Mouse (Mus musculus): ENCODE results near the gene Shisa2.

DNA sequence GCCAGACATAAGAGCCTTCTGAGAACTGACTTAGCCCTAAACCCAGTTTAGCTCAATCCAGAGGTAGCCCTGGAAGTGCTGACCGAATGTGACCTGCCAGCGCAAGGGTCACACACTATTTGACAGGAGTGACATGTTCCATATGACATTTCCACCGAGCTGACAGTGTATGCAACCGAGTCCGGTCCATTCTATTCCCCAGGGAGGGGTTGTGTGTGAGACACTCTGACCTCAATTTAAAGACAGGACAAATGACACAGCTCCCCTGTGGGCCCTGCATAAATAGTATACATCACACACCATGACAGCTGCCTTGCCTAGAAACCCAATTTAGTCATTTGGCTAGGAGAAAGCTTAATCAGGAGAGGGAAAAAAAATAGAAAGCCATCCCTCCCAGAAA, 16.7 kb downstream of the Shisa2 start:
- TF ChIP-seq CTCF (IDR thresholded peaks at IDR 0.05; ENCODE audit: extremely low read depth, insufficient read depth, low read length) = no peak
- TF ChIP-seq POLR2A (IDR thresholded peaks at IDR 0.05; ENCODE audit: extremely low read depth, insufficient read depth, low read length) = no peak
